Mouse (Mus musculus) adipocyte (in vitro differentiated cells): Measurements from ENCODE around the gene Eftud2.

ENCODE experiments used
- DNase-seq: peaks from one replicate; pipeline ENCODE4 v3.0.0-alpha.2; 2016; ENCODE audit warnings: low spot score

The Eftud2 gene

DNA sequence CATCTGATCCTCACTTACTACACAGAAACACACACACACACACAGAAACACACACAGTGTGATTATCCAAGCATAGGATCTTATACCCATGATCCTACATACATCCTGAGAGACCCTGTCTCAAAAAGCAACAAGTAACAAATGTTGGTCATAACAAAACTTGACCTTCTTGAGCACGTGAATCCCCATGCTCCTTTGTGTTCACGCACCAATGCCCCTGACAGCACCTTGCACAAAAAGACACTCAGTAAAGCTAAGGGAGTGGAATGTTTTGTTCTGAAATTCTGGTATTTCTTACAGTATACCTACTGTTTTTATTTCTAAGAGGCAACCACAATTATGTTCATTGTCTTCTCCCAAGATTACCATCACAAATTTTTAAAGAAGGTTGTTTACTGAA lies 1.2 kb downstream of the Eftud2 start:
- DNase-seq: no peak

DNA sequence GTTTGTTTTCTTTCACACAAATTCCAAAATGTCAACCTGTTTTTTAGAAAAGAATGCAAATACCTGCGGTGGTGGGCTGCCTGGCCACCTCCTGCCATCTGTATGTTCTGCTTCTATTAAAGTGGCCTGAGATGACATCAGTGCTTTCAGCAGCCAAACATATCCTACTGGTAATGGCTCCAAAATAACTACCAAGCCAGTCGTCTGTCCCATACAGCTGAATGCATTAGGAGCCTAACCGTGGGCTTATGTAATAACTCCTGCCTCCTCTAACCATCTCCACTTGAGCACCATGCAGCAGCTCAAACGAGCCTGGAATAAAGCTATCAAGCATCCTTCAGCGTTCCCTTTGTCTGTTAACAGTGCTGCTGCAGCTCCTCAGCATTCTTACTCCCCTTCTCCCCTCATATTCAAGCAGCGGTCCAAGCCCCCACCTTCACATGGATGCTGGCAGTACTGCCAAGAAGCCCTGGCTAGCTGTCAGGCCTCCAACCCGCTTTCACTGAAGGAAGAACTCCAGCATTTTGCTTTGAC lies 5.9 kb downstream of the Eftud2 start:
- DNase-seq: no peak

DNA sequence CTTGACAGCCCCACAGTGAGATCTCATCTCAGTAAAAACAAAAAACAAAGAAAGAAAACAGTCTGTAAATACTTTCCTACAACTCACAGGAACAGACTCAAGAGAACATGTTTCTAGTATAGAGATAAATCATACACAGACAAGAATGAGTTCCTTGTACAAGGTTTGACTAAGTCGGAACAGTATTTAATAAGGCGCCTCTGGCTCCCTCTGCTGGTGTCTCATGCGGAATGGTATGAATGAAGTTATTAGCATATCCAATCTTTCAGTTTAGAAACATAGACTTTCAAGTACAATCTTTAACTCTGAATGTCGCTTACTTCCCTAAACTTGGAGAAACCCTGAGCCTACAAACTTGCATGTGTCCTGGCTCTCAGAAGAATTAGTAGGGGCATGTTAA lies 16.5 kb downstream of the Eftud2 start:
- peak; percentile 87 for DNase-seq

DNA sequence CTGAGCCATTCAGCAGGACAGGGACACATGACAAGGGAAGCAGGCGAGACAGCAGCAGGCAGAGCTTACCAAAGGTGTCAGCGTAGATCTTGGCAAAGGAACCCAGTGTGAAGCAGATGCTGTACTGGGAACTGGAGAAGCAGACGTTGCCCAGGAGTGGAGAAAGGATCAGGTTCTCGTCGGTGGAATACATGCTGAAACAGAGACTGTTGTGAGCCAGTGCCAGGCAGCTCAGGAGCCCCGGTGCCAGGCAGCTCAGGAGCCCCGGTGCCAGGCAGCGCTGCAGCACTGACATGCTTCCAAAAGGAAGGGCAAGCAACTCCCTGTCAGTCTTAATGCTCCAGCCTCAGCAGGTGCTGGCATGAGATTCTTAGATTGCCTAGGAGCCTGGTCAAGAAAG lies 20.9 kb downstream of the Eftud2 start:
- DNase-seq: no peak

DNA sequence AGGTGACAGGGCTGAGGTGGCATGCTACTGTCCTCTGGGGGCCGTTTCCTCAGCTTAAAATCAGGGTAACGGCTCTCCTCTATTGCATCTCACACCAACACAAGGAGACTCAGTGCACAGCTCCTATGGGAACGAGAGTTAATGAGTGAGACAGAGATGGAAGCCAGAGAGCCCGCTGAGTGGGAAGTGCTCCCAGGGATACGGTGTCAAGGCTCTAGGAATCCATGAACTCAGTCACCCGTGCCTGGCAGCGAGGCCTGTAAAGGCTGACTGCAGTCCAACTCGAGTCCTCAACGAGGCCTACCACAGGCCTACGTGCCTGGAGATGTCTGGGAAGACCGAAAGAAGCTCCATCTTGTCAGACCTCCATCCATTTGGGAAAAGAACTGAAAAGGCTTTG lies 21.8 kb downstream of the Eftud2 start:
- no peak for DNase-seq

DNA sequence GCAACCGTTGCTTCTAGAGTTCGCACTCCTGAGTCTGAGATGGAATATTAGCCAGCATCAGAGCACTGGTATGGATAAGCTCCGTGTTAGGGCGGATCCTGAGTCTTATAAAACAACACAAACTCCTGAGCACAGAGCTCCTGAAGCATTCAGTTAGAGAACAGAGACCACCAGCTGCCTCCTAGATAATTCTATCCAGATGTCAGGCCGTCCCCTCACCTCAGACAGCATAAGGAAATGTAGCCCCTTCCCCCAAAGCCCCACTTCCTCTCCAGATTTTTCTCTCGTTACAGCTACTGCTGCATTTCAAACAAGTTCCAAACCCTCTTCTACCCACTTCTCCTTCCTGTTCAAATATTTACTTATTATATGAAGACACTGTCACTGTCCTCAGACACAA lies 24.8 kb downstream of the Eftud2 start:
- DNase-seq: no peak

DNA sequence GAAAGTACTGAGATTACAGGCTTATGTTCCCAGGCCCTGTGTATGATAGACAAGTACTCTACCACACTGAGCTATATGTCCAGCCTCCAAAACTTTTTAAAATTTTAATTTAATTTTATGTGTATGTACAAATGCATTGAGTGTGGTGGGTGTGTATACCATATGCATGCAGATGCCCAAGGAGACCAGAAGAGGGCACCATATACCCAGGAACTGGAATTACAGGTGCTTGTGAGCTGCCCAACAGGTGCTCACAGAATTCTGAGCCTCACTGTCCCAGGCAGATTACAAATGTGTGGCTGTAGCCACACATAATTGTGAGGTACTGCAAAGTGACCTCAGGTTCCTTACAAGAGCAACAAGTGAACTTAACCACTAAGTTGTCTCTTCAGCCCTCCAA lies 27.0 kb downstream of the Eftud2 start:
- DNase-seq: no peak

DNA sequence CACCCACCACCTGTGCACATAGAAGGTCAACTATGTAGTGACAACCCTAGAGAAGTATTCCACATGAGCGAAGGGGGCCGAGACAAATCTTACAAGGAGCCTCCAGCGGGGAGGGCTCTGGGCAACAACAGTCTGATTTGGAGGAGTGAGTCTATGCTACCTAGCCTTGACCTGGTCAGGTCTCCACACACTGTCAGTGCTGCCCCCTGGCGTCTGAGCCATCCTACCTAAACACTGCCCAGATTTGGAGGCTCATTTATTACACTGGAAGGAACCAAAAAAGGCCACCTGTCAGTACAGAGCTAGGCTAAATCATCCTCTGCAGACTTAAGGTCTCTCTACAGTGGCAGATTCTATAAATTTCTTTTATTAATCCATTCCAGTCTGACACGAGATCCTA lies 28.9 kb downstream of the Eftud2 start:
- DNase-seq: peak; percentile 67

DNA sequence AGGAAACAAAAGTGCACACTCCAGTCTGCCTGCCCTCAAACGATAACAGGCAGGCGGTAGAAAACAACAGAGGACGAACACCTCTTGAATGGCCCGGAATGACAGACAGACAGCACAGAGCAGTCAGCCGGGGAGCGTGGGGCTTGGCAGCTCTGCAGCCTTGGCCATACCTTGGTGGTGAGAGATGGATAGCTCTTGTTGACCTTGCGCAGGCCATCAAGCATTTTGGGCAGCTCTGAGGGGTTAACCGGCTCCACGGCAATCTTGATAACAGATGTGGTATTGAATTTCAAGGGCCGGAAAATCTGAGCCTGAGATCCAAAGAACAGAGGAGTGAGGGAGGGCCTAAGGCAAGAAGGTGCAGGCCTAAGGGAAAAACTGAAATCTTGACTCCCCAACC lies 34.9 kb downstream of the Eftud2 start:
- DNase-seq: no peak

DNA sequence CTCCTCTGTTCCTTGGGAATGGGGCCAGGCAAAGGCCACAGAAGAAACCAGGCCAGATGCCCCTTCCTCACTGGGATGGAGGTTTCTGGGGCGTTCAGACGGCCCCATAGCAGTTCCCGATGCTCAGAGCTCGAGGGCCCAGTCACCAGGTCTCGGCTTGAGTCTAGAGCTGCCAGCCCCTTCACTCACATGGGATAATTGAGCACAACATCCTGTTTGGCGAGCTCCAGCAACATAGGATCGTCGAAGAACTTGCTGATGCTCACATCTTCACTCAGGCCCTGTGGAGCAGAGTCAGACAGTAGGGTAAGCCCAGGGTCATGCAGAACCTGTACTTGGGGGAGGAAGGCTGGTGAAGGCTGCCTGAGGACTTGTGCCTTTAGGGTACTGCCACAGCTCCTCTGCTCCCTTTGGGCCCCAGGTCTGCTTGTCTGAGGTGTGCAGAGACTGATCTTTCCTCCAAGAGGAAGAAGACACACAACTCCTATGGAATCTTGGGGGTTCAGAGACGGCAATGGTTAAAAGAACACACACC lies 42.1 kb downstream of the Eftud2 start:
- DNase-seq: no peak

DNA sequence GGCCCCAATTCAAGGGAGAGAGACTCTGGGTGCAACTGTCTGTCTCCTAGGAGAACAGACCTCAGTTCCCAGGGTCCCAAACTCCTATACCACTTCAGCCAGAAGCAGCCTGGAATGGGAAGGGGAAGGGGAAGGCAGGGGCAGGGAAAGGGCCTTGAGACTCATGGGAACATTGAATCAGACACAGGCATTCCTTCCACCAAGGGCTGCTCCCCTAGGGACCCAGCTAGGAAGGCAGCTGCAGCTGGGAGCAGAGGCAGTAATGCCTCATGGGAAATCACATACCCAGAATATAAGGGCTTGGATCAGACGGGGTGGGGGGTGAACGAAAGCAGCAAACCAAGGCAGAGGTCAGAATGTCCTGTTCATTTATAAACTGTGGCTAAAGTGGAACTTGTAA lies 42.7 kb downstream of the Eftud2 start:
- DNase-seq: peak; percentile 76

DNA sequence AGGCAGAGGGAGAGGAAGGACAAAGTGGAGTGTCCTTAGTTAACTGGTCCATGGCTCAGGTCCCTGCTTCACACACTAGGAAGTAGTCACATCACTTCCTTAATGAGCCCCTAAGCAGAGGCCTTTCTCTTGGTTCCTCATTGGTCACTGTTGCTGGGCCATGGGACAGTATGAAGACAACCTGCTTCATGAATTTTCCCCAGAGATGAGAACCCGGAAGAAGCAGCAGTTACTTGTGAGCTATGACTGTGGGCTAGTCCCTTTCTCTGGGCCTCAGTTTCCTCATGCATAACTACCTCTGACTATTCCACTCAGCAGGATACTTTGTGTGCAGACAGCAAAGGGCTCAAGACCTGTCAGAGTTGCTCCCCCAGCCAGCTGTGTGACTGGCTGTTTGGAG lies 43.4 kb downstream of the Eftud2 start:
- no peak for DNase-seq

DNA sequence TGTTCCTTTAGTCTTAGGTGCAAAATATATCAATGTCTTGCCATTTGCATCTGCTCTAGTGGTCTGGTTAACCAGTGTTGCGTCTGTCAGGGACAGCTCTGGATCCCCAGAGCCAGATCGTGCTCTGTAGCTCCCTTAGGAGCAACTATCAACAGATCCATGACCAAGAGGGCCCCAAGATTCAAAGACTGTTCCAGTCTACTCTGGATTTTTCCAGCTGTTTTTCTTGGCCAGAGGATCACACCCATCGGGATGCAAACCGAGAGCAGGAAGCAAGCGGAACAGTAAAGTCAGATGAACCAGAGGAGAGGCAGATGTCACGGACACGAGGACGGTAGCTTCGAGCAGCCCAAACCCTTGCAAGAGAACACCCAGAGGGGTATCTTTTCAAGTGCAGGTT lies 44.6 kb downstream of the Eftud2 start:
- no peak for DNase-seq

DNA sequence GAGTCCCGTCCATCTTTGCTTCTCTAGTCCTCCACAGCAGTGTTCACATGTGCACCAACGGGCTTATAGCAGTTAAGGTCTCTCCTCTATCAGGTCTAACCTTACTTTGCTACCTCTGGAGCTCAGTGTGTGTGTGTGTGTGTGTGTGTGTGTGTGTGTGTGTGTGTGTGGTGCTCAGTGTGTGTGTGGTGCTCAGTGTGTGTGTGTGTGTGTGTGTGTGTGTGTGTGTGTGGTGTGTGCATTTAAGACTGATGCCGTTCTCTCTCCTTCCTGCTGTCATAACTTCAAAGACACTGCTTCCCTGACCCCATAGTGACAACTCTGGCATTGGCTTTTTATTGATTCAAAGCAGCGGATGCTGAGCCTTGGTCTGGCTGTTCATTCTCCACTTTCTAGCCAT lies 45.2 kb downstream of the Eftud2 start, which contains the start of gene Higd1b:
Higd1b (plus strand) TSS at position 301 of the 400 bp plus-strand sequence.
- no peak for DNase-seq

DNA sequence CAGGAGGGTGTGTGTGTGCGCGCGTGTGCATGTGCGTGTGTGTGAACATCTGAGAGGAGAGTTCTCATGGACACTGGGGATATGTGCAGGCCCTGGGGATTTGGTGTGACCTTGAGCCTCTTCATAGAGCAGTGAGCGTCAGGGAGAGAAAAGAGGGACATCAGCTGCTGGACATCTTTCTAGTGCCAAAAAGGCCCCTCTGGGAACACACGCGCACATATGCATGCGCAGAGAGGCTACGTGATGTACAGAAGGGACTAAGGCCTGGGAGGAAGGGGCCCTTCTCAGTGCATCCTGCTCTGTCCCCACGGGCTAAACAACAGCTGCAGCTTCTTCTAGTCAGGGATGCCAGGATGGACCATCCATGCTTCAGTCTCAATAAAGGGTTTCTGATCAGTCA lies 46.6 kb downstream of the Eftud2 start:
- no peak for DNase-seq

DNA sequence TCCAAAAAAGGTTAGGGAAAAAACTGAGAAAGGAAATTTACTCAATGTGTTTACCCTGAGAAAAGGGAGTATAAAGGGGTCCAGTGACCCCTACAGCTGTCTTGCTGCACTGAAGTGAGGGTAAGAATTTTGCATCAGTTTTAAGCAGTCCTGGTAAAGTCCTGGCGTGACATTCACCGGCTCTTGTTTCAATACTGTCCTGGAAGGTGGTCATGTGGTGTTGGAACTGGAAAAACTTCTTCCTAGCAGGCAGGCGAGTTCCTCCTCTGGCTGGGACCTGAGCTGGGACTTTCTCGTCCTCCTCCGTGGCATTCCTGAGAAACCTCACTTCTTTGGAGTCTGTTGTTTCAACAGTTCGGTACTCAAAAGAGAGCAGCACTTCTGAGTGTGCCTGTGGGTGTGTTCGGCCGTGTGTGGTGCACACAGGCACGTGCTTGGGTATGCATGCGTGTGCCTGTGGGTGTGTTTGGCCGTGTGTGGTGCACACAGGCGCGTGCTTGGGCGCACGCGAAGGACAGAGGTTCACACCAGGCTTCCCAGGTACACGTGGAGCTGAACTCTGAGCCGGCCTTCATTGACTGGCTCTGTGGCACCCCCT lies 48.0 kb downstream of the Eftud2 start:
- DNase-seq: no peak

DNA sequence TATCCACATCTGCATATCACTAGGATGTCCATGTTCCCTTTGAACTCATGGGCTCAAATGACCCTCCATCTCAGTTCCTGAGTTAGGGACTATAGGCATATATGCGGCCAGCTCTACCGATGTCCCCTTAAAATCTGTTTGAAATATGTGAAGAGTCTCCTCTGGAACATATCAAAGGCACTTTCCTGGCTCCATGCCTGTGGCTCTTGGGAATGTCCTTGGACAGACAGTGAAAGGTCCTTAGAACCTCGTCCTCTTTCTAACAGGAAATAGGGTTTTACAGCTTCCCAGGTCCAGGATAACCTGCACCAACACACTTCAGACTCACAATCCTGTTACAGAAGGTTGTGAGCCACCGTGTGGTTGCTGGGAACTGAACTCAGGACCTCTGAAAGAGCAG lies 50.5 kb downstream of the Eftud2 start:
- DNase-seq: no peak

DNA sequence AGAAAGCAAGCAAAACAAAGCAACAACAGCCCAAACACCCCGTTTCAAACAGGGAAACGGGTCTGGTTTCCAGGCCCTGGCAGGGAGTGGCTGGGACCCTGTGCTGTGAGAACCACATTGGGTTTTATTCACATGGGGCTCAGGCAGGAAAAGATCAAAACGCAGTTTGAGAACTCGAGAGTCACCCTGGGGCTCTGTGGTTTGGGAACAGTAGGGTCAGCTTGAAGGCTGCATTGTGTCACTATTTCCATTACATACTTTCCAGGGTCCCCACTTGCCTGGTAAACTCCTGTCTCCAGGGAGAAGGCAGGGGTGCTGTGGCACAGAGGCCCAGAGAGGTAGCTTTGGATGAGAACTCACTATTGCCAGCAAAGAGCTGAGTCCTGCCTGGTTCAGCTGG lies 53.7 kb downstream of the Eftud2 start:
- no peak for DNase-seq

DNA sequence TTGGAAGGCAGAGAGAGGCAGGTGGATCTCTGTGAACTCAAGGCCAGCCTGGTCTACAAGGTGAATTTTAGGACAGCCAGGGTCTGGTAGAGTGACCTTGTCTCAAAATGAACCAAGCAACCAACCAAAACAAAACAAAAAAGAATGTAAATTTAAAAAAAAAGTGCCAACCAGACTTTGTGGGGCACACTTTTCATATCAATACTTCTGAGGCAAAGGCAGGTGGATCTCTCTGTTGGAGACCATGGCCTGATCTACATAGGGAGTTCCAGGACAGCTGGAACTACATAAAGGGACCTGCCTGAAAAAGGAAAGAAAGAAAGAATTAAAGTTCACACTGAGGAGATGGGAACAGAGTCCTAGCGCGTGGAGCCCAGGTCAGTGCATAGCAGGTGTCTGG lies 54.3 kb downstream of the Eftud2 start:
- no peak for DNase-seq

DNA sequence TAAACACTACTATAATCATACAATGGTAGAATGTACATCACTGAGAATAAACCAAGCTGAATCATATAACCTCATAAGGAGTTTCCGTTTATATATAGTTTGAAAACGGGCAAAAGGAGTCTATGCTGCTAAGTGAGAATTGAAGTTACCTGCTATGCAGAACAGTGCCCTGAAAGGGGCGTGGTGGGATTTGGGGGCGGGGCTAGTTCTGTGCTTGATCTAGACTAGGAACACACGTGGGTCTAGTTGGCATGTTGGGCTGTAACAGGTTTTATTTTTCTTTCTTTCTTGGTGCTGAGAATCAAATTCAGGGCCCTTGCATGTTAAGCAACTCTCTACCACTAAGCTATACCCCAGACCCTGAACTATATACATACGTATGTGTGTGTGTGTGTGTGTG lies 59.6 kb downstream of the Eftud2 start:
- no peak for DNase-seq

DNA sequence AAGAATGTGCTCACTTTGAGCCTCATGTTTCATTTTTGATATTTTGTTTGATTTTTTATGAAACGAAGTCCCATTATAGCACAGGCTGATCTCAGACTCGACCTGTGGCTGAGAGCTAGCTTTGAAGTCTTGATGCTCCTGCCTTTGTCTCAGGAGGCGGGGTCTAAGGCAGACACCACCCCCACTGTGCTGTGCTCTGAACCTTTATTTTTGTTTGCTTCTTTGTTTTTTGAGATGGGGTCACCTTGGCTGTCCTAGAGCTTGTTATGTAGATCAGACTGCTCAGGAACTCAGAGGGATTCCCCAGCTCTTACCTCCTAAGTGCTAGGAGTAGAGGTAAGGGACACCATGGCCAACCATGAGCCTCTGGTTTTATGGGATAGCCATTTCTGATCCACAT lies 60.4 kb downstream of the Eftud2 start:
- no peak for DNase-seq

DNA sequence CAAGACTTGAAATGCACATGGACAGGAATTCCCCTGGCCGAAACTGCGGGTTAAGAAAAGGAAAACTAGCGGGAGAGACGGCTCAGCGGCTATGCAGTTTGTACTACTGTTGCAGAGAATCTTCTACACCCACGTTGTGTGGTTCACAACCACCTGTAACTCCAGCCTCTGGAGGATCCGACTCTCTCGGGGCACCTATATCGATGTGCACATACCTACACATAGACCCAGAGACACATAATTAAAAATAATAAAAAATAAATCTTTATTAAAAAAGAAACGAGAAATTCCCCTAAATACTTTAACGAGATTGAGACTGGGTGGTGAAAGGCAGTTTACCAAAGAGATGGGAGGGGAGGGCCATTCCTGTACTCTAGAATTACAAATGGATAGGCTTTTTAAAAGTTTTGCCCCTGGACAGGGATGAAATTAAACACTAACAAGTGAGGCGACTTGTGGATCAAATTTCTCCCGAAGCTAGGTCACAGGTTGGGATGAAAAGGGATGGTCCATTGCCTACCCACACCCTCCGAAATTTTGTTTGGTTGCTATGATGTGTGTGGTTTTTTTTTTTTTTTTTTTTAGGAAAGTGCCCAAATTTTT lies 60.9 kb downstream of the Eftud2 start:
- no peak for DNase-seq

DNA sequence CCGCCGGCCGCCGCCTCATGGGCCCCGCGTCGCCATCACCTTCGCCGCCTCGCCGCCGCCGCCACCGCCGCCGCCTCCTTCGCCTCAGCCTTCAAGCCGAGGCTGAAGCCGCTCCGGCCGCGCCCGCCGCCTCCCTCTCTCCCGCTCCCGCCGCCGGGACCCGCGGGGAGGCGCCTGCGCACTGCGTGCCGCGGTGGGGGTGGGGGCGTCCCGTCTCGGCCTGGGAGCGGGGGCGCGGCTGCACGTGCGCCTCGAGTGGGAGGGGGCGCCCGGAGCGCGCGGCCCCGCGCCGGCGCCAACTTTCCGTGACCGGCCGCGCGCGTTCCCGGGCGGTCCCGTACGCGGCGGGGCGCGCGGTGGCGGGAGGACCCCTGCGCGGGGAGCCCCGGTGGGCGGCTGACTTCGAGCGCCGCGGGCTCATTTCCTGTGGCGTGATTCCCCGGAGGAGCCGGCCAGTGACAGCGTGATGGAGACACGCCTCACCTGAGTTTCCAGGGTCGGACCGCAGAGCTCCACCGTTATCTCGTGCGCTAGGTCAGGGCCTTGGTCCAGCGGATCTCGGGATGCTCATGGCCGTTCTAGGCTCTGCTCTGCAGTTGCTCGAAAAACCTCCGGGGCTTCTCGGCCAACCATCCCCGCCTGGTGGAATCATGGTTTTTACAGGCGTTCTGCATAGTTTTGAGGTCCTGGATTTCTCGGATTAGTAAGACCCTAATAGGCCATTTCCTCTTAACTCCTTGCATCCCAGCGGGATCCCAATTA lies 61.6 kb downstream of the Eftud2 start, which contains the start of gene Gjc1:
Gjc1 (minus strand) TSS at position 680 of the 762 bp plus-strand sequence.
- peak; percentile 69 for DNase-seq
